Mouse (Mus musculus) kidney, postnatal 4 days (tissue): ENCODE results near the gene Col2a1.

ENCODE experiments used
- DNase-seq, 2 experiments: peaks; one replicate each; pipeline ENCODE4 v3.0.0; 2021; ENCODE audit warnings: mixed read lengths in 2 of 2

The Col2a1 gene

GRCm38 (mm10) chr15:97956416-97956815, 48.1 kb downstream of the Col2a1 start:
- no peak for DNase-seq

- DNase-seq: peak in 1 of 2 experiments; percentile 39
Measured at GRCm38 (mm10) chr15:97955742-97956141, 48.8 kb downstream of the Col2a1 start.

GRCm38 (mm10) chr15:97955286-97955685, 49.2 kb downstream of the Col2a1 start:
- DNase-seq: no peak

DNA sequence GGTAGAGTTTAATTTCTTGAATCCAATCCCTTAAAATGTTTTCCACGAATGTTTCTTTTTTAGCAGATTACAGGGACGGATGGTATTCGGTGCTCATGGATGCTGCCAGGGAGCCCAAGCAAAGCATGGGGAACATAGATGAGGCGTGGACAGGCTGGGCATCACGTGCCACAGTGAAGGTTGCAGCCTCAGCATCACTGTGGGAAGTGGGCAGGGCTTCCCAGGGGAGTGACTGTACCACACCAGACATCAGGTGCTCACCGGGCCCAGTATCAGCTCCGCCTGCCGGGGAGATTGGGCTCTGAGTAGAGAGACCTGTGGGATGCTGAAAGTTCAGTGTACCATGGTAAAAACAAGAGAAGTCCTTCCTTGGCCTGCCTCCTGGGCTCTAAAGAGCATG, 49.8 kb downstream of the Col2a1 start:
- no peak for DNase-seq

DNA sequence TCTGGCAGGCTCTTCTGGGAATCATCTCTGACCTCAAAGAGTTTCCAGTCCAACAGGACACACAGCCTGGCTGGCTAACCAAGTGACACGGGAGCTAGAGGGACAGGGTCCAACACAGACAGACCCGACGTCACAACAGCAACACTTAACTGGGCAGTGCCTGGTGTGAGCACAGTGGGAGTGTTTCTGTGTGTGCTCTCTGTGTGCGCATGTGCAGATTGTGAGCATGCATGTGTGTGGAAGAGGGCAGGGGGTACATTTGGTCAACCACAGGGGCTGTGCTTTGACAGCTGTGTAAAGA, 51.7 kb downstream of the Col2a1 start:
- DNase-seq: peak in 1 of 2 experiments; percentile 25

- DNase-seq: peak; percentile 78 to 83
Measured at GRCm38 (mm10) chr15:97952137-97952888, 52.2 kb downstream of the Col2a1 start.

- DNase-seq: no peak
Measured at GRCm38 (mm10) chr15:97950240-97950639, 54.3 kb downstream of the Col2a1 start.

DNA sequence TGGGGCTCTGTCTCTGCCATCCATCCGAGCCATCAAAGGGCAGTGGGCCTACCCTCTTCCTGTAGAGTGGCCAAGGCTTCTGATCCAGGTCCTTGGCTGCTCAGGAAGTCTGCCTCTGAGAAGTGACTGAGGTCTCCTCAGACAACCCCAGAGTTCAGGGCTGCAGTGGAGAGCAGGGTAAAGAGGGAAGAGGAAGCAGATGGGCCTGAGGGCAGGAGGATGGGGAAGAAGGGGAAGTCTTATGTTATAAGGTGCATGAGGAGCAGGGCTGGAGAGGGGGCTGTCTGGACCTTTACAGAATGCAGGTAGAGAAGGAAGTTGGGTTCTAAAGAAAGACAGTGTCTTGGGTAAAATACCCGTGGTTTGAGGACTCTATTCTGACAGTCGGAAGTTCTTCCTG, 54.8 kb downstream of the Col2a1 start:
- no peak for DNase-seq

DNA sequence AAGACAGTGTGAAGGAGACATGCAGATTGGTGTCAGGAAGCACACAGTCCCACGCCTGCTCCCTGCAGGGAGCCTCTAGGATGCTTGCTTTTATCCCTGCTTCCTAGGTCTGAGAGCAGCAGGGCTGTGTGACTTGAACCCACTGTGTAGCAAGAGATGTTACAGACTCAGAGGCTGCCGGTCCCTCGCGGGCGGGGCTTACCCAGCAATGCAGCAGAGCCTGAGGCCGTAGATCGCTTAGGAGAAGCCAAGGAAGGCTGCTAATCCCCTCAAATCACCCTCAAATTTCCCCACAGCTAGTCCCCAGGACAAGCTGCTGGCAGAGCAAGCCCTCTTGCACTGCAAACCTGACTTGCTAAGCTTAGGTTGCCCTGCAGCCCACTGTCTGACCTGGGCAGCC, 55.8 kb downstream of the Col2a1 start:
- DNase-seq: no peak

DNA sequence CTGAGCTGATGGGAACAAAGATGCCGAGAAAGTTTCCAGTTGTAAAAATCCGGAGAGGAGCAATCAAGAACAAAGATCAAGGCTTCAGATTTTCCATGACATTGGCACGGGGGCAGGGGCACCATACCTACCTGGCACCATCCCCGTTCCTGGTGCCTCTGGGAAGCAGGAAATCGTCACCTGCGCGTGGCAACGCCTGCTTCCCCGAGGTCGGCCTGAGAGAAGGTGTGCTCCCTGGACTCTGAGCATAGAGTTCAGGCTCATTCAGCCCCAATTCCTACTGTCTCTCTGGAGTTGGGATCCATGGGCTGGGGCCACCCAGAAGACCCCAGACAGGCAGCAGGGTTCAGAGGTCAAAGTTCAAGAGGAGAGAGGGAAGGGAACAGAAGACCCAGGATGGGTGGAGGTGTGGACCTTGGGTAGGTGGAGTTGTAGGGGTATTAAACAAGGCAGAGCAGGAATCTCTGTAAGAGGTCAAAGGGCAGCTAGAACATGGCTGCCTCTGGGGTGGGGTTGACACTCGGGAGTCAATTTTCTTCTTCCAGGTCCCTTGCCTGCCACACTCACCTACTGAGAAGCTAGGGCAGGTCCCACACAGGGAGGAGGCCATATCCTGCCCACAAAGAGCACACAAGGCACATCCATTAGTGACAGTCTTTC, 58.7 kb downstream of the Col2a1 start:
- no peak for DNase-seq

- DNase-seq: peak; percentile 38 to 55
Measured at GRCm38 (mm10) chr15:97944919-97945574, 59.4 kb downstream of the Col2a1 start.

DNA sequence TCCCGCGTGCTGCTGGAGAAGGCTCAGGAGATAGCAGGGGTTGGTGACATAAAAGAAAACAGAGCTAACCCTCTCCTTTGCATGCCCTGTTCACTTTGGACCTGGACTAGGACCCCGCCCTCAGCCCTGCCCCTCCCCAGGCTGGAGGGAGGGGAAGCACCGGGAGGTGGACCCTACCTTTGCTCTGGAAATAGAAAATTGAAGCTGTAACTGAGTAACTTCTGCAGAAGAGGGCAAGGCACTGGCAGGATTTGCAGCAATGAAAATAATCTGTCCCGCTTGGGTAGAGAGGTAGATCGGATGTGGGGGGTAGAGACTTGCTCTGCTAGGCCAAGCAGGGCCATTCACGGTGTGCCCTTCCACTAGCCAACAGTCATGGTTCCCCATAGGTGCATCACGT, 61.1 kb downstream of the Col2a1 start:
- DNase-seq: peak; percentile 75 to 86

- DNase-seq: no peak
Measured at GRCm38 (mm10) chr15:97942538-97942937, 62.0 kb downstream of the Col2a1 start.

GRCm38 (mm10) chr15:97941306-97941705, 63.2 kb downstream of the Col2a1 start:
- no peak for DNase-seq

DNA sequence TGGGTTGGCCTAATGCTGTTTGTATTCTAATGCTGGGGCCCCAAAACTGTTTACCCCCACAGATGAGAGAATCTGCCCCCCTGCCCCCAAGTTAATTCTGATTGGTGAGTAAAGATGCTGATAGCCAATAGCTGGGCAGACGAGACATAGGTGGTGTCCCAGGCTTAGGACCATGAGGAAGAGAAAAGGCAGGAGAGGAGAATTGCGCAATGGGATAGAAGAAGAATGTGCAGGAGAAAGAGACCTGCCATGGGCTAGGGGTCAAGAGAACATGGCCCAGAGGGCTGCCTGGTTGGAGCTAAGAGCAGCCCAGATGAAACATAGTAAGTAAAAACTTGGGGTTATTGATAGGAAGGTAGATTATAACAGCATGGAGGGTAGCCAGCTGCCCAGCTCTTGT, 64.4 kb downstream of the Col2a1 start:
- DNase-seq: no peak

GRCm38 (mm10) chr15:97938580-97938979, 65.9 kb downstream of the Col2a1 start:
- no peak for DNase-seq

DNA sequence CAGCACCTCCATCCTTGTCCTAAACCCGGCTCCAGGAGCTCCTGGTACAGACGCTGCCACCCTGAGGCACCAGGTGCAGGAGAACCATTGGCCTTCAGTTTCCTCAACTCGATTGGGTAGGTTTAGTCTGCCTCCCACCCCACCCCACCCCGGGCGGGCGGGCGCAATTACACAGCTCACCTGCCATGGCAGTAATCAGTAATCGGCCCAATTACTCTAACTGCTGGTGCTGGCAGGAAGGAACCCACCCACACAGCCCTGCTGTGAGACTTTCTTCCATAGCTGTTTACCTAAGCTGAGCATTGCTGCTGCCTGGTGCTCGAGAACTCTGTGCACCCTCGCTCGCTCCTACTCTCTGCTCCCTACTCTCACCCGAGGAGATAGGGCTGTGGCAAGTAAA, 72.1 kb downstream of the Col2a1 start:
- peak; percentile 66 to 82 for DNase-seq

GRCm38 (mm10) chr15:97929259-97929824, 75.2 kb downstream of the Col2a1 start:
- no peak for DNase-seq

DNA sequence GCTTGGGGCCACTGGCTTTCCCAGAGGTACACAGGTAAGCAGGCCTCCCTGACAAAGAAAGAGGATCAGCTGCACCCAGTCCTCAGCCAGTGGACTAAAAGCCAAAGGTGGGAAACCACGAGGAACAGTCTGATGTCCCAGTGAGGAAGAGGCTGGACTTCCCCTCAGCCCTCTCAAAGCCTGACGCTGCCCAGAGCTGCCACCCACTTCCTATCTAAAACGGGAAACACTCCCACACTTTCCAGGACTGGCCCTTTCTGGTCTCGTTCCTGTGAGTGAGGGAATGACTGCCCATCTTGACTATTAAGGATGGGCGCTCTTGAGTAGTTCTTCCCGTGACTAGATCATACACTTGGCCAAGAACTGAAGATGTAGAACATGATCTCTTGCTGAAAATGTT, 76.7 kb downstream of the Col2a1 start:
- DNase-seq: peak in 1 of 2 experiments; percentile 13

GRCm38 (mm10) chr15:97927018-97927417, 77.5 kb downstream of the Col2a1 start:
- peak; percentile 59 to 77 for DNase-seq
